Mouse (Mus musculus) kidney, postnatal 0 days (tissue): ENCODE measurements around the gene Apbb2. TPM values are rescaled to one million over a fixed set of nuclear protein-coding genes. Genes with fewer than 3 reads are reported as not detected.

Experiments used
- ATAC-seq: fragments of 200-750 bp; cut with Nextera tagmentation; replicated peaks from 2 replicates; pipeline ENCODE4 v1.8.0; 2017; ENCODE audit warnings: low read depth, moderate number of reproducible peaks, moderate TSS enrichment, moderate library complexity; ENCODE audit not compliant: low FRiP score
- DNase-seq: peaks from one replicate; pipeline ENCODE4 v3.0.0-alpha.2; 2016; ENCODE audit warnings: low spot score
- H3K27ac ChIP-seq: fragments of 300-500 bp; sonication (generic); 2 replicates; pipeline ENCODE4 v1.5.1; 2014; ENCODE audit warnings: mild to moderate bottlenecking
- H3K27me3 ChIP-seq: fragments of 300-500 bp; sonication (generic); 2 replicates; pipeline ENCODE4 v1.6.1; 2014; ENCODE audit warnings: low read length, mixed read lengths; ENCODE audit not compliant: insufficient read depth
- H3K36me3 ChIP-seq: fragments of 300-500 bp; sonication (generic); 2 replicates; pipeline ENCODE4 v1.6.1; 2014; ENCODE audit warnings: low read length, mixed read lengths; ENCODE audit not compliant: insufficient read depth
- H3K4me1 ChIP-seq: fragments of 300-500 bp; sonication (generic); replicated peaks from 2 replicates; pipeline ENCODE4 v1.6.1; 2014; ENCODE audit warnings: antibody characterized with exemption, low read length, mixed read lengths; ENCODE audit not compliant: insufficient read depth
- H3K4me2 ChIP-seq: fragments of 300-500 bp; sonication (generic); 2 replicates; pipeline ENCODE4 v1.6.1; 2014; ENCODE audit warnings: mild to moderate bottlenecking, low read length, moderate library complexity, mixed read lengths
- H3K4me3 ChIP-seq: fragments of 300-500 bp; sonication (generic); replicated peaks from 2 replicates; pipeline ENCODE4 v1.5.1; 2014; ENCODE audit warnings: low read depth, low read length
- H3K9ac ChIP-seq: fragments of 300-500 bp; sonication (generic); 2 replicates; pipeline ENCODE4 v1.6.1; 2014; ENCODE audit warnings: low read depth, low read length
- H3K9me3 ChIP-seq: fragments of 300-500 bp; sonication (generic); replicated peaks from 2 replicates; pipeline ENCODE4 v1.6.1; 2016; ENCODE audit warnings: low read length, inconsistent platforms, mixed read lengths
- CTCF ChIP-seq: IDR thresholded peaks from 2 replicates; pipeline ENCODE4 v1.5.1; 2016; ENCODE audit warnings: antibody characterized with exemption, low read depth, mild to moderate bottlenecking, moderate library complexity
- WGBS: fragments of 180-500 bp; shearing (Covaris S2); extraction: QIAGEN DNeasy Blood & Tissue Kit; methylation state at CpG from one replicate; pipeline ENCODE4 v1.1.7; 2014; 5-methylcytosine and 5-hydroxymethylcytosine counted together
- polyA plus RNA-seq: library from polyadenylated mRNA; unstranded; fragments of >200 nt; fragmentation: Nextera tagmentation; extraction: Ambion mirVana; gene quantifications from 2 replicates; pipeline ENCODE4 v1.2.1, GENCODE M21; 2015

Apbb2 gene
- polyA plus RNA-seq, 1 experiment from 2014 or later: 47.0 TPM

DNA sequence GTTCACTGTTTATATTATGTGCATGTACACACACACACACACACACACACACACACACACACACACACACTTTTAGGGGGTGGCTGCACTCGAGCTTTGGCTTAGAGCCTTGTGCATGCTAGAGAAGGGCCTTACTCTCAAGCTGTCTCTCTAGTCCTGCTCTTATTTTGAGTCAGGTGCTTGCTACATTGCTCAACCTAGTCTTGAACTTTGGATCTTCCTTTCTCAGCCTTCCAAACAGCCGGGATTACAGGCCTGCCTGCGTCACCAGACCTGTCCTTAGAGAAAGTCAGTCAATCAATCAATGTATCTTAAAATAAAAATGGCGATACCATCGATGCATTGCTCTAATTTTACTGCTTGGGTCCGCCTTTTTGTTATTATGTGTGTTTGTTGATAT lies 287.8 kb downstream of the Apbb2 start:
- no peak overlapping the region for H3K4me2 ChIP-seq
- H3K9ac ChIP-seq: no peak overlapping the region
- no peaks in the 10 kb centered on the region for H3K27me3 ChIP-seq
- H3K27ac ChIP-seq: no peak overlapping the region
- H3K36me3 ChIP-seq: no peaks in the 10 kb centered on the region
- H3K4me3 ChIP-seq: no peak overlapping the region
- no peak for TF ChIP-seq CTCF
- ATAC-seq: no peak; the same call in 1 of the 2 replicates
- DNase-seq: no peak
- no peaks in the 10 kb centered on the region for H3K4me1 ChIP-seq
- no peaks in the 10 kb centered on the region for H3K9me3 ChIP-seq
- WGBS: 90% methylated on average over 6 of the region's 6 CpGs

DNA sequence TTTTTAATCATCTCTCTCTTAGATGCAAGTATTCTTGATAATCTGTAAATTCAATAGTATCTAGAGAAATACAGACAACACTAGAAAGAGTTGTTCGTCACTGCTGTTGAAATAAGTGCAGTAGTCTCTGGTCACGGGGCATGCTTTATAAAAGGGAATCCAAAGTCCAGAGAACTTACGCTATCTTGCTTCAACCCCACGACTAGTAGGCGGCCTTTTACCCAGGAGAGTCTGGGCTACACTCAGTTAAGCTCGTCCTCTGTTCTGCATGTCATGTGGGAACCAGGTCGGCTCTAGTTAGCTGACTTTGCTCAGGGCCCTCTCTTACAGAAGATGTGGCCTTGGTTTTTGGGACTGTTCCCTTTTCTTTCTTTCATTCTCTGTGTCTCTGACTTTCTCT lies 289.8 kb downstream of the Apbb2 start:
- peak; percentile 48; the same call in 1 of the 2 replicates for ATAC-seq
- H3K36me3 ChIP-seq: no peaks in the 10 kb centered on the region
- no peaks in the 10 kb centered on the region for H3K9me3 ChIP-seq
- no peak overlapping the region for H3K4me2 ChIP-seq
- 75% methylated on average over 7 of the region's 7 CpGs for WGBS
- no peaks in the 10 kb centered on the region for H3K27me3 ChIP-seq
- H3K4me1 ChIP-seq: no peaks in the 10 kb centered on the region
- TF ChIP-seq CTCF: no peak
- no peak overlapping the region for H3K9ac ChIP-seq
- H3K27ac ChIP-seq: no peak overlapping the region
- no peak overlapping the region for H3K4me3 ChIP-seq
- DNase-seq: no peak

DNA sequence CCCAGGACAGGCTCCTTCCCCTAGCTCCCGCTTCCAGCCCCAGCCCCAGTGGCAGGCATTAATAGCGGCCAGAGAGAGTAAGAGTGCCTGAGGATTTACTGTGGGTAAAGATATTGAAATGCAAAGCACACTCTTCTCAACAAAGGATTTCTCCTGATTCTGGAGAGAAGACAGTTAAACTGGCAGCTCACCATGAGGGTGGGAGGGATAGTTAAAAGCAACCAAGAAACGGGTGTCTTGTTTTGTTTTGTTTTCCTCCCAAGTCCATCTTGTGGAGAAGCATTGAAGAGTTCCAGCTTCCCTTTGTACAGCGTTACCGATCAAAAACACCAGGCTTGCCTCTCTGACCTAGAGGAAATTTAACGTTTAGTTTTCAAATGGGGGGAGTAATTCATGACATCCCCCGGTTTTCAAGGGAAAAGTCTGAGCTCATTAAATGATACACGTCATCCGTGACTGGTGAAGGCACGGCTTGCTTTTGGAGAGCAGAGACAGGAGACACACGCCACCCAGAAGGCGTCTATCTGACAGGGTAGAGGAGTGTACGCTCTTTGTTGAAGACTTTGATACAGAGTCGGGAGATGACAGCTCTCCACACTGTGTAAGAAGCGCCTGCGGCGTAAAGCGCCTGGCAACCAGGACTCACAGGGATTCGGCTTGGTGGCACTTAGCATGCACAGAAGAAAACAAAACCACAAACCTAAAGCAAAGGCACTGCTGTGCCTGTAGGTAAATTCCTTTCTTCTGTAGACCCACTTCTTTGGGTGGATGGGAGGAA lies 290.4 kb downstream of the Apbb2 start:
- no peaks in the 10 kb centered on the region for H3K36me3 ChIP-seq
- no peak overlapping the region for H3K9ac ChIP-seq
- peak overlapping the region; percentile 32 for H3K4me2 ChIP-seq
- no peak overlapping the region for H3K4me3 ChIP-seq
- 30% methylated on average over 19 of the region's 19 CpGs for WGBS
- no peak for ATAC-seq
- no peak for TF ChIP-seq CTCF
- H3K9me3 ChIP-seq: no peaks in the 10 kb centered on the region
- H3K27ac ChIP-seq: no peak overlapping the region
- H3K4me1 ChIP-seq: no peaks in the 10 kb centered on the region
- peak; percentile 72 for DNase-seq
- no peaks in the 10 kb centered on the region for H3K27me3 ChIP-seq

DNA sequence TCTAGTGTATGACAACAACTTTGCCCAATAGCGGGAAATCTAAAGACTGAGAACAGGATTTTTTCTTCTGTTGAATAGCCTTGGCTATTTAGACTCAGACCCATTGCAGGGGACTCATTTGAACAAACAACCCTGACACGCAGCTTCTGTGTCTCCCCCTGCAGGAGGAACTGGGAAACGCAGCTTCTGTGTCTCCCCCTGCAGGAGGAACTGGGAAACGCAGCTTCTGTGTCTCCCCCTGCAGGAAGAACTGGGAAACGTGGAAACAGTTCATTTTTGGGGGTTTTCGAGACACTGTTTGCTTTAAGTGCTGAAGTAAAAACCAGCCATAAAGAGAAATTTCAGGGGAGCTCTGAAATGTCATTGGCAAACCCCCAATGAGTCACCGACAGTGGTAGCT lies 292.2 kb downstream of the Apbb2 start:
- Histone ChIP-seq H3K4me1 (no peaks in the 10 kb centered on the region), H3K27me3 (no peaks in the 10 kb centered on the region), H3K27ac (no peak overlapping the region), H3K4me3 (no peak overlapping the region), H3K9ac (no peak overlapping the region), H3K36me3 (no peaks in the 10 kb centered on the region), H3K9me3 (no peaks in the 10 kb centered on the region), H3K4me2 (no peak overlapping the region)
- no peak for ATAC-seq
- peak; percentile 94 for TF ChIP-seq CTCF
- DNase-seq: no peak
- WGBS: 83% methylated on average over 7 of the region's 7 CpGs

DNA sequence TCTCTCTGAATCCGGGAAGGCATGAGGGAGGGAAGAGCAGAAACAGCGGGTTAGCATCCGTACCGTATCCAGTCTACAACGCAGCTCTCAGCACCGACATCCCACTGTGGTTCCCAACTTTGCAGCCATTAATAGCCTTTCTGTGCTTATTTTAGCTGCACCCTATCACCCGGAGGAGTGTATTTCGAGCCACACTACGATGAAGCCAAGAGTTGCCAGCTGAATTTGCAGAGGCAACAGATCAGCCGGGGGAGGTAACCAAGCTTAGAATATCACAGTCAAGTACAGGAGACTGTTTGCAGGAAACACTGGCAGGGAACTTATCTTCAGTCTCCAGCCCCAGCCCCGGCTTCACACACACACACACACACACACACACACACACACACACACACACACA lies 295.0 kb downstream of the Apbb2 start:
- no peak overlapping the region for H3K4me2 ChIP-seq
- H3K27me3 ChIP-seq: no peaks in the 10 kb centered on the region
- no peaks in the 10 kb centered on the region for H3K36me3 ChIP-seq
- no peak for ATAC-seq
- no peaks in the 10 kb centered on the region for H3K4me1 ChIP-seq
- no peaks in the 10 kb centered on the region for H3K9me3 ChIP-seq
- peak; percentile 54 for DNase-seq
- H3K4me3 ChIP-seq: no peak overlapping the region
- TF ChIP-seq CTCF: no peak
- WGBS: 43% methylated on average over 11 of the region's 11 CpGs
- H3K9ac ChIP-seq: no peak overlapping the region
- no peak overlapping the region for H3K27ac ChIP-seq

DNA sequence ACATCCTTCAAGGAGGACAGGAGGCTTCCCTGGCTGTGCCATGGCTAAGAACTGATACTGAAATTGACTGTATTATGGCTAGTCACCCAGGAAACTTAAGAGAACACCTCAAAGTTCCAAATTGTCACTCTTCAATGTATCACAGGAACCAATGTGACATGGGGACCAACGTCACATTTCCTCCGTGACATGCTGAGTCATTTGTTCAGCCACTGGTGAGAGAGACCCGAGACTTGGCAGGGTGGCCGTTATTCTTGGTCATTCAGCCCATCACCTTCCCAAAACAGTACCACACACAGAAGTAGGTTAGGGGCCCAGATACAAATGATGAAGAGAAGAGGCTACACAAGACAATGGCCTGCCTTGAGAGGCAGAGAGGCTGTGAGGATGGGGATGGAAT lies 295.5 kb downstream of the Apbb2 start:
- H3K27me3 ChIP-seq: no peaks in the 10 kb centered on the region
- ATAC-seq (no peak), DNase-seq (no peak)
- H3K4me3 ChIP-seq: no peak overlapping the region
- H3K9ac ChIP-seq: no peak overlapping the region
- H3K4me1 ChIP-seq: no peaks in the 10 kb centered on the region
- no peaks in the 10 kb centered on the region for H3K9me3 ChIP-seq
- no peak for TF ChIP-seq CTCF
- H3K36me3 ChIP-seq: no peaks in the 10 kb centered on the region
- H3K4me2 ChIP-seq: no peak overlapping the region
- H3K27ac ChIP-seq: no peak overlapping the region
- 75% methylated on average over 4 of the region's 4 CpGs for WGBS
